Mouse (Mus musculus) thymus, adult 2 months (tissue): Measurements from ENCODE around the gene Cep164.

Experiments
- CTCF ChIP-seq: fragments of 200-500 bp; IDR thresholded peaks from 2 replicates; pipeline ENCODE4 v1.5.1; 2012; ENCODE audit warnings: mild to moderate bottlenecking, control low read depth, low read length, moderate library complexity, borderline replicate concordance; ENCODE audit not compliant: control insufficient read depth, poor library complexity, insufficient read depth; ENCODE audit errors: extremely low read depth
- POLR2A ChIP-seq: fragments of 200-500 bp; IDR thresholded peaks from 2 replicates; pipeline ENCODE4 v1.6.1; 2012; ENCODE audit warnings: mild to moderate bottlenecking, low read length, control low read depth, moderate library complexity; ENCODE audit not compliant: control insufficient read depth, poor library complexity, insufficient read depth; ENCODE audit errors: extremely low read depth

- TF ChIP-seq POLR2A (no peak), CTCF (no peak)
Observed at GRCm38 (mm10) chr9:45731851-45732250, 96.6 kb downstream of the Cep164 start.
